Mouse (Mus musculus): Measurements from ENCODE around the gene Fam126b. TPM values are rescaled to one million over a fixed set of nuclear protein-coding genes. Genes with fewer than 3 reads are reported as not detected.
"Not testable (repeated sequence)": the region's sequence is repeated elsewhere in the genome, so short reads cannot be mapped to it uniquely, and the experiment has no call there.

Gene Fam126b
- total RNA-seq (2014; fragmentation: Nextera tagmentation) (28.3 and 34.5 TPM in 2 replicates), total RNA-seq (2017) (32.9 and 35.0 TPM in 2 replicates), polyA plus RNA-seq (2012) (7.1 and 10.3 TPM in 2 replicates)

DNA sequence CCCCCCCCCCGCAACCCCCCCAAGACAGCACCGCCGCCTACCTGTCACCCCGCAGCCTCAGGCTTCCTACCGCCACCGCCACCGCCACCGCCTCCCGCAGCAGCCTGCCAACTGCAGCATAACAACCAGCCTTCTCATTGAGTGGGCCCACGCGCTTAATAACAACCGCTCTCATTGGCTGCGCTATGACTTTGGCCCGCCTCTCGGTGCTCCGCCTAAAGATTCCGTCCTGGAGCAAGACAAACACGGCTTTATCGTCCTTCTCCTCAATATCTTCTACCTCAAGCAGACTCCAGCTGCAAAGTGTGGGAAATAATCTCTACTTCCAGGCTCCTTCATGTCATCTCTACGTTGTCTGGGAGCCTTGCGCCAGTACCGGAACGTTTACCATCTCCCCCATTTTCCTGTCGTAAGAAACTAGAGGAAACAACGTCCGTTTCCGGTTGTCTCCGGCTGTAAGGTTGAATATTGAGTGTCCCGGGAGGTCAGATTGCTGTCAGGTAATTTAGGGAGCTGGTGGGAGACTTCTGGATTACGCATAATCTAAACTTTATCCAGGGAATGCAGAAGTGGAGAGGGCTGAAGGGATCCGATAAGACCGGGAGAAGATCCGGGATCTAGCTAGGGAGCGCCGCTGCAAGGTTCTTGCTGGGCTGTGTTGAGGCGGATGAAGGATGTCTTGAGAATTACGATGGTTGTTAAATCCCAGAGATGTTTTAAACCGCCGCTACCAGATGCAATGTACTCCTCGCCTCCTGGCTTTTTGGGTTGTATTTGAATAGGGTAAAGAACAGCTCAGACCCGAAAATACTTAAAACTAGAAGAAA, at the start of gene Fam126b, which contains the start of gene Ndufb3:
TSS of gene Fam126b (minus strand) at position 153 of the 827 bp plus-strand sequence.
TSS of gene Ndufb3 (plus strand) at position 214 of the 827 bp plus-strand sequence.
- DNase-seq (ENCODE audit: low spot score) = peak; percentile 96
- no peaks in the 10 kb centered on the region for H3K27me3 ChIP-seq (ENCODE audit: insufficient read depth, low read length)
- H3K4me1 ChIP-seq (ENCODE audit: insufficient read depth, low read depth, low read length) = peaks cover 19% of the 10 kb centered on the region
- H3K36me3 ChIP-seq (replicated peaks) = peaks cover 20% of the 10 kb centered on the region
- peak within 1 kb of the TSS; percentile 85 for H3K4me3 ChIP-seq (ENCODE audit: low read depth, low read length)
- ATAC-seq (ENCODE audit: extremely low read depth, insufficient number of reproducible peaks, low FRiP score, poor library complexity, severe bottlenecking) = peak; percentile 98
- no peaks in the 10 kb centered on the region for H3K9me3 ChIP-seq (replicated peaks)
- TF ChIP-seq POLR2AphosphoS5 (IDR thresholded peaks at IDR 0.05; ENCODE audit: insufficient replicate concordance, low read depth, low read length) (no peak), GATA2 (IDR thresholded peaks at IDR 0.05; ENCODE audit: borderline replicate concordance, low read depth, low read length) (no peak), CTCF (IDR thresholded peaks at IDR 0.05; ENCODE audit: low read depth, low read length) (no peak), GATA1 (IDR thresholded peaks at IDR 0.05; ENCODE audit: borderline replicate concordance, low read length) (no peak), TAL1 (conservative IDR thresholded peaks at IDR 0.05; ENCODE audit: low read depth, low read length) (no peak)

DNA sequence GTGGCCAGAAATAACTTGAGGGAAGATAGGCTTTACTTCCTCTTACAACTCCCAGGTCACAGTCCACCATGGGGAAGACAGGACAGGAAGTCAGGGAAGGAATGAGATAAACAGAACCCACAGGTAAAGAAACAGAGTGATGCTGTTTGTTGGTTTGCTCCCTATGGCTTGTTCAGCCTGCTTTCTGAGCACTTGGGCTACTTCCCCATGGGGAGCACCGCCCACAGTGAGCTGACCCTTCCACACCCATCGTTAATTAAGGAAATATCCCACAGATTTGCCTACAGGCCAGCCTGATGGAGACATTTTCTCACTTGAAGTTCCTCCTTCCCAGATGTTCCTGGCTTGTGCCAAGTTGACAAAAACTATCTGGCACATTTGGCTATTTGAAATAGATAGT, 42.7 kb upstream of the Fam126b start:
- H3K4me3 ChIP-seq (ENCODE audit: low read depth, low read length); H3K4me1 ChIP-seq (ENCODE audit: insufficient read depth, low read depth, low read length); H3K9me3 ChIP-seq (replicated peaks); H3K36me3 ChIP-seq (replicated peaks); DNase-seq (ENCODE audit: low spot score): not testable (repeated sequence)
- H3K27me3 ChIP-seq (ENCODE audit: insufficient read depth, low read length) = peaks cover 14% of the 10 kb centered on the region
- 0 out of 2 replicates have a peak, but pooled peaks have one; percentile 22 for ATAC-seq (ENCODE audit: extremely low read depth, insufficient number of reproducible peaks, low FRiP score, poor library complexity, severe bottlenecking)

DNA sequence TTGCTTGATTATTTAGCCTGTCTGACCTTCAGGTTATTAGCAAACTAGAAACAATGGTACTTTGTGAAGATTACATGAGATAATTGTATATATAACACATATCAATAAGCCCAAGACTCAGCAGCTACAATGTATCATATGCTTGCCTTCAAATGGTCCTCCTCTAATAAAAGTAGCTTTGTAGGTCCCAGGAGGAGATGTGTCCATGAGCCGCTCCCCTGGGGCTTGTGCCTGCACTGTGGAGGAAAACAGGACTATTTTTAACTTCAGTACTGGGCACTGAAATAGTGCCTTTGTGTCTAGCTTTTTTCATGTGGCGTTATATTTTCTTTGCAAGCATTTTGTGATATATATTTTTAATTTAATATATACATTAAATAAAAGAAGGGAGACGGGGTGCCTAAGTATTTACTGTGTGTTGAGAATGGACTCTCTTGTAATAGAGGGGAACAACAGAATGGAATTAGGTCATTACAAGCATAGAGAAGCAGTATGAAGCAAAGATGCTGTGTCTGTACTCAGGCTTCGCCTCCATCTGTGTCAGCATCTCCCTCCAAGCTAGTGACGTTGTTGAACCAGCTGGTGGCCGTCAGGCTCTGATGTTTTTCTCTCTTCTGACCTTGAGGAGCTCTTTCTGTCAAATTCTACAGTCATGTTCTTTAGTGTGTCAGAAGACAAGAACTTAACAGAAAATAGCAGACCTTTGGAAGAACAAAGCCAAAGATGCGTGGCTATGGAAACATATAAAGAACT, 36.0 kb upstream of the Fam126b start:
- Histone ChIP-seq H3K36me3 (replicated peaks) (no peaks in the 10 kb centered on the region), H3K27me3 (ENCODE audit: insufficient read depth, low read length) (peaks cover 15% of the 10 kb centered on the region), H3K9me3 (replicated peaks) (peaks cover 3% of the 10 kb centered on the region; the same call in 1 of the 2 replicates), H3K4me1 (ENCODE audit: insufficient read depth, low read depth, low read length) (peaks cover 9% of the 10 kb centered on the region), H3K4me3 (ENCODE audit: low read depth, low read length) (no peak overlapping the region)
- TF ChIP-seq GATA2 (IDR thresholded peaks at IDR 0.05; ENCODE audit: borderline replicate concordance, low read depth, low read length) = no peak
- no peak for TF ChIP-seq POLR2AphosphoS5 (IDR thresholded peaks at IDR 0.05; ENCODE audit: insufficient replicate concordance, low read depth, low read length)
- no peak for TF ChIP-seq CTCF (IDR thresholded peaks at IDR 0.05; ENCODE audit: low read depth, low read length)
- no peak for TF ChIP-seq TAL1 (conservative IDR thresholded peaks at IDR 0.05; ENCODE audit: low read depth, low read length)
- TF ChIP-seq GATA1 (IDR thresholded peaks at IDR 0.05; ENCODE audit: borderline replicate concordance, low read length) = no peak
- ATAC-seq (ENCODE audit: extremely low read depth, insufficient number of reproducible peaks, low FRiP score, poor library complexity, severe bottlenecking) (no peak), DNase-seq (ENCODE audit: low spot score) (no peak)

DNA sequence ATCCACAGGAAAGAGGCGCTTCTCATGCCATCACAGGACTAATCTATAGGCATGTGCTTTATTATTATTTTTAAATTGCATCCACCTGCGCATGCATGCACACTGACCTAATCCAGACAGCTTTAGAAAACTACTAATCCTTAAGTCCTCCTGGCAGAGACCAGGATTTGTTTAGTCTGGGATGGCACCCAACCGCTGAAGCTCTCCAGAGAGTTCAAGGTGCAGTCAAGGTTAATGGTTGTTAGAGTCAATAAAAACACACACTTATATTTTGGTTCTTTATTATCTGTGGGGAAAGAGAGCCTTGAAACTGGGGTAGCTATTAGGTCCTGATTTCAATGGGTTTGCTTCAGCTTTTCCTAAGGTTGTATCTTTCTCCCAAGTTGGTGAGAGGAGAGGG, 35.1 kb upstream of the Fam126b start:
- H3K36me3 ChIP-seq (replicated peaks) = no peaks in the 10 kb centered on the region

DNA sequence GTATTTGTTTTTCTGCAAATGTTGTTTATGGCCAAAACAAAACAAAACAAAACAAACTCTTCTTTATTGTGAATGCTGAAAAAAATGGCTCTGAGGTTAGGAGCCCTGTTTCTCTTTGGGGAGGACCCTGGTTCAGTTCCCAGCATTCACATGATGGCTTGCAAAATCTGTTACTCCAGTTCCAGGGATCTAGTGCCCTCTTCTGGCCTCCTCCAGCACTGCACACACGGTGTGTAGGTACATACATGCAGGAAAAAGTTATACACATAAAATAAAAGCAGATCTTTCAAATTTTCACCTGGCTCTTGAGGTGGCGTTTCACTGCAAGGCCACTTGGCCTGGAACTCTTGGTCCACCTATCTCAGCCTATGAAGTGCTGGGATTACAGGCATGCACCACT, 32.6 kb upstream of the Fam126b start:
- no peak for TF ChIP-seq POLR2AphosphoS5 (IDR thresholded peaks at IDR 0.05; ENCODE audit: insufficient replicate concordance, low read depth, low read length)
- no peak for TF ChIP-seq TAL1 (conservative IDR thresholded peaks at IDR 0.05; ENCODE audit: low read depth, low read length)
- TF ChIP-seq CTCF (IDR thresholded peaks at IDR 0.05; ENCODE audit: low read depth, low read length) = 0 out of 2 replicates have a peak, but pooled peaks have one; percentile 16
- TF ChIP-seq GATA1 (IDR thresholded peaks at IDR 0.05; ENCODE audit: borderline replicate concordance, low read length) = no peak

More for the DNA sequence above, 35.1 kb upstream of the Fam126b start:
- TF ChIP-seq POLR2AphosphoS5 (IDR thresholded peaks at IDR 0.05; ENCODE audit: insufficient replicate concordance, low read depth, low read length) (no peak), CTCF (IDR thresholded peaks at IDR 0.05; ENCODE audit: low read depth, low read length) (no peak), TAL1 (conservative IDR thresholded peaks at IDR 0.05; ENCODE audit: low read depth, low read length) (no peak), GATA2 (IDR thresholded peaks at IDR 0.05; ENCODE audit: borderline replicate concordance, low read depth, low read length) (no peak), GATA1 (IDR thresholded peaks at IDR 0.05; ENCODE audit: borderline replicate concordance, low read length) (no peak)
- H3K9me3 ChIP-seq (replicated peaks) = peaks cover 3% of the 10 kb centered on the region; the same call in 1 of the 2 replicates
- peaks cover 9% of the 10 kb centered on the region for H3K4me1 ChIP-seq (ENCODE audit: insufficient read depth, low read depth, low read length)
- DNase-seq (ENCODE audit: low spot score) = no peak
- peaks cover 11% of the 10 kb centered on the region for H3K27me3 ChIP-seq (ENCODE audit: insufficient read depth, low read length)
- no peak for ATAC-seq (ENCODE audit: extremely low read depth, insufficient number of reproducible peaks, low FRiP score, poor library complexity, severe bottlenecking)
- no peak overlapping the region for H3K4me3 ChIP-seq (ENCODE audit: low read depth, low read length)

More for the DNA sequence above, 32.6 kb upstream of the Fam126b start:
- Histone ChIP-seq H3K9me3 (replicated peaks) (peaks cover 3% of the 10 kb centered on the region; the same call in 1 of the 2 replicates), H3K4me3 (ENCODE audit: low read depth, low read length) (no peak overlapping the region), H3K4me1 (ENCODE audit: insufficient read depth, low read depth, low read length) (peaks cover 17% of the 10 kb centered on the region), H3K27me3 (ENCODE audit: insufficient read depth, low read length) (peaks cover 15% of the 10 kb centered on the region), H3K36me3 (replicated peaks) (no peaks in the 10 kb centered on the region)
- no peak for DNase-seq (ENCODE audit: low spot score)
- no peak for ATAC-seq (ENCODE audit: extremely low read depth, insufficient number of reproducible peaks, low FRiP score, poor library complexity, severe bottlenecking)
